Mouse (Mus musculus) NIH3T3 (cell line): ENCODE data around the gene Tom1l2.
A peak's percentile ranks its signal among the peaks of the same experiment; 100 is the strongest.

Experiments
- DNase-seq: peaks from one replicate; pipeline ENCODE4 v3.0.0-alpha.2; 2012; ENCODE audit warnings: low read depth

Gene Tom1l2

DNA sequence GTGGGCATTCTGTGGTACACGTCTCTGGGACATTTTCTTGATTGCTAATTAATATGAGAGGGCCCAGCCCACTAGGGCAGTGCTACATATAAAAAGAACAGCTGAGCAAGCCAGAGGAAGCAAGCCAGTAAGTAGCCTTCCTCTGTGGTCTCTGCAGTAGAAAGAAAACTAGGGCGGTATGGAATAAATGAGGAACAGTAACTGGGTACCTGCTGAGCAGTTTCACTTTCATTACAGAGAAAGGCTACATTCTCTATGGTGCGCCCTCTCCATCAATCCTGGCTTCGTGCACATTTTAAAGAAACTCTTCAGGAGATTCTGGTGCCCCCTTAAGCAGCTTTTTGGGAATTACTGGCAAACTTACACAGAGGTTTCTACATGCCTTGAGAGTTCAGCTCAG lies 47.1 kb downstream of the Tom1l2 start:
- DNase-seq, result no peak

DNA sequence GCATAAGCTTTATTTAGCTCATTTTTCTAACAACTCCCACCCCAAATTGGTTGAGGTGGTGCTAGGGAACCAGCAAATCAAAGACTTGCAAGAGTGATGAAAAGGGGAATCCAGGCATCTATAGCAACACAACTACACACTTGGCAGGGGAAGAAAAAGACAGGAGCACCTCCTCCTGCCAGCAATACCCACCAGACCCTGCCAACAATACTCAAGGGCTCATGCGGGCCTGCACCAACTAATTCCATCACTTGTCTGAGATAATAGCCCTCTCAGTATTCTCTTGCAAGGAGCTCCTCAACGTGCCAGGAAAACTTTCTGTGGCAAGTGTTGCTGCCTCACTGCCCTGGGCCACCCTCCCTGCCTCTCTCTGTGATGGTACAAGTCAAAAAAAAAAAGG lies 49.2 kb downstream of the Tom1l2 start:
- DNase-seq, result no peak

DNA sequence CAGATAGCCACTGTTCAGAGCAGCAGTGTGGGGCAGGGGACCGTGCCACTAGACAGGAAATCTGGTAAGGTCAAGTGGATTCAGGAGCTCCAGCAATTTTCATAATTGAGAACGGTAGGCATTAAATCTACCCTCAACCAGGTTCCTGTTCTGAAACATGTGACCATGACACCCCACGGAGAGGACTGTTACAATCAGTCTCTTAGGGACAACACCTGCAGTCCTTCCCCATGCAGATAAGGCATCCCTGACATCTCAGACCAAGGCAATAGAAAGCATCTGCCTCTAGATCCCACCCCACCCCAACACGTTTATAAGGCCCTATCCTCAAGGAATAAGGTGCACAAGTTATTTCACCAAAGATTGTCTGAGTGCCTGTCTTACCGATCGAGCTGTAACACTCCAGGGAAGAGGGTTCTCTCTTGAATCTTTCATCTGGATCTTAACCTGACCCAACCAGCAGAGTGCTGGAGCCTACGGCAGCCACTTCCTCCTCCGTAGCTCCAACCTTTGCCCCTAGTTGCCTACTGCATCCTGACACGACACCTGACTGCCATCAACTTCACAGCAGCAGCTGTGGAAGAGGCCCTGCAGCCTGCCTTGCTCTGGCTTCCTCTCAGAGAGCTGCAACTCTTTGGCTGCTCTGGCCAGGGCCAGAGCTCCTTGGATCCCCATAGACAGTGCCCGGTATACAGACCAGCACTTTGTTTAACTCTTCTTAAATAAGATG lies 50.2 kb downstream of the Tom1l2 start:
- DNase-seq, result no peak

DNA sequence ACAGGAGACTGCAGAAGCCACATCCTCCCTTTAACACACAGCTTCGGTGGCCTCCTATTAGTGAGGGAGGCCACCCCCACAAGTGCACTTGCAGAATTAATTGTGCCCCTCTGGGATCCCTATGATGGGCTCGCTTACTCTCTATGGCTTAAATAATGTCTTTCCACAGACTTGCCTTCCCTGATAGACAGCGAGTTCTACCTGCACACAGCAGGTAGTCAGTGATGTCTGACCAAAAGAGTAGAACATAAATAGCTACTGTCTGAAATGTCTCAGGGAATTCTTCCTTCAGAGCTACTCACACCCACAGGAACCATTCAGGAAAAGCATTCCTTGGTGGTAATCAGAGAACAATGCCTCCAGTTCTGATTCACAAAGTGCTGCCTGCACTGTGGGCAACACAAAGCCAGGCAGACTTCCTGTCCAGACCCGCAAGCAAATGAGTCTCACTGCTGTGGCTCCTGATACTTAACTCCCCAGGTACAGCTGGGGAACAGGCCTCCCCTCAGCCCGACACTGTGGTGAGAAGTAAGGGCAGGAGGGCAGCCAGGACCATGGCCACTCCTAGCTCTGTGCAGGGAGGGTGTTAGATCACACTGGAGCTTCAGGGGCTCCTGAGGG lies 51.0 kb downstream of the Tom1l2 start:
- DNase-seq, result no peak

DNA sequence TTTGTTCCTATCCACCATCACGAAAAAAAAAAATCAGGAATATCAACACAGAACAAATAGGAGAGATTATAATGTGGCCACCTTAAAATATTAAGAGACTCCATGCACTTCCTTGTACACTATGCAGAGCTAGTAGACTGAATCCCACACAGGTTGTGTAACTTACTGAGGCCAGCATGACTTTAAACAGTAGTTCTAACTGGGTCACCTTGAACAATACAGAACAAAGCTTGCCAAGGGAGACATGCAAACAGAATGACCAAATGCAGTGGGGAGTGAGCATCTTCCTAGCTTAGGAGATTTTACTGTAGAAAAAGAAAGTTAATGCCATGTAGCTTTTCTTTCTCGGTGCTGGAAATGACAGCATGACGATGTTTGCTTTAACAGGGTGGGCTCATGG lies 52.4 kb downstream of the Tom1l2 start:
- DNase-seq, result no peak

DNA sequence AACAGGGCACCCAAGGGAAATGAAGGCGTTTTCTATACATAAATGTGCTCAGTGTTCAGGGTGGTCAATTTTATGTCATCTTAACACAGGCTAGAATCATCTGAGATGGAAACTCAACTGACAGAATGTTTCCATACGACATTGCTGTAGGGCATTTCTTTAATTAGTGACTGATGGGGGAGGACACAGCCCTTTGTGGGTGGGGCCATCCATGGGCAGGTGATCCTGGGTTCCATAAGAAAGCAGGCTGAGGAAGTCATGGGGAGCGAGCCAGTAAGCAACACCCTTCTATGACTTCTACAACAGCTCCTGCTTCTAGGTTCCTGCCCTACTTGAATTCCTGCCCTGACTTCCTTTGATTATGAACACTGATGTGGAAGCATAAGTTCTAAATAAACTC lies 54.9 kb downstream of the Tom1l2 start:
- no peak for DNase-seq

DNA sequence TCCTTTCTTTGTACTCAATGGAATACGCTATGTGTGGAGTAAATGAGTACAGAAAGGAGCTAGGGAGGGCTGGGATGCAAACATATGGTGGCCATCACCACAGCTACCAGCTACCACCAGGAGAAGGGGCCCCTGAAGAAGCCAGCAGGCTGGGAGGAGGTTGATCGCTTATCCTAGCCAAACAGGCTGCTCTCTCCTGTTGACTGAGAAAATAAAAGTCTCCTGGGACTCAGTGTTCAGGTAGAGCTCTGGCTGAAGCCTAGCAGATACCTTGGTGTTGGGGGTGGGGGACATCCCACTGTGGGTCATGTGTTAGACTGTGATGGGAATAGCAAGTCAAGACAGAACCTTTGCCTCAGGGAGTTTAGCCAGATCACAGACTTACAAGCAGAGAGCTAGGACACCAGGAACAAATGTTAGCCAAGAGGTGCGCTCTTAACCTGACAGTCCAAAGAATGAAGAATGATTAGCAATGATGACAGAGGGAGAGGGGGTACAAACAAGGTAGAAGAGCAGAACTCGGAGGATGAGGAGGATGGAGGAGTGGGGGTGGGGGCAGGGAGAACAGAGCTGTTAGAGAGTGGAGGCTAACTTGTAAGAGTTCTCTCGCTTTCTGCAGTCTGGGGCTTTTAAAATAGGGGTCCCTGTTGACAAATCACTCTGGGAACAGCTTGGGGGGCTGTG lies 57.9 kb downstream of the Tom1l2 start:
- no peak for DNase-seq

DNA sequence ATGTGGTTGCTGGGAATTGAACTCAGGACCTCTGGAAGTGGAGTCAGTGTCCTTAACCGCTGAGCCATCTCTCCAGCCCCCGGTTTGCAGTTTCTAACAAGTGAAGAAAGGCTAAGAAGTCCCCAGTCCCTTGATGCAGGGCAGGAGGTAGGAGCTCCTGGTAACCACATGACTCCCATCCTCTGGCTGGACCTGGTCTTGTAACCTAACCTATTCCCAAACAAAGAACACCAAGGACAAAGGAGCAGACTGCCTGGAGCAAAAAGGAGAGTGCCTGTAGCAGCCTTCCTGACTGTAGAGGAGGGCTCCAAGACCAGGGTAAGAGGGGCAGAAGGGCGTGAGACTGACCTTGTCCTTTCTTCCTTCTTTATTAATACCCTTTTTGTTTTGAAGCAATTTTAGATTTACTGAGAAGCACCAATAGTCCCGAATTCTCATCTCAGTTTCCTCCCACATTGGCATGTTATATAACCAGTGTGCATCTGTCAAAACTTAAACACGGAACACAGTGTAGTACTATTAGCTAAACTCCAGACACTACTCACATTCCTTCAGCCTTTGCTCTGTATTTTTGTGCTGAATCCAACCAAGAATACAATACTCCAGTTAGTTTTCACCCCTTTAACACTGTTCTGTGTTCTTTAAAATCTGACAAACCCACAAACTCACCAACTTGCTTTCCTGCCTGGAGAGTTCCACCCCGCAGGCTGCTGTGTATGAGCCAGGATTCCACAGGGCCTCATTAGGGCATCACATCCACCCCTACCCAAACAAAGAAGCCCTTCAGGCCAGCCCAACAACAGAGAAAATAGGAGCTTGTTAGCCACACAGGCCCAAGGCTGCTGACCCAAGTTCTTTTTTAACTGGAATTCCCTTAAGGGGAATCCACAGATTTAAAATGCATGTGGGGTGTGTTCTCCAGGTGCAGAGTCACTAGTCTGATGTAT lies 58.7 kb downstream of the Tom1l2 start:
- DNase-seq, result no peak

DNA sequence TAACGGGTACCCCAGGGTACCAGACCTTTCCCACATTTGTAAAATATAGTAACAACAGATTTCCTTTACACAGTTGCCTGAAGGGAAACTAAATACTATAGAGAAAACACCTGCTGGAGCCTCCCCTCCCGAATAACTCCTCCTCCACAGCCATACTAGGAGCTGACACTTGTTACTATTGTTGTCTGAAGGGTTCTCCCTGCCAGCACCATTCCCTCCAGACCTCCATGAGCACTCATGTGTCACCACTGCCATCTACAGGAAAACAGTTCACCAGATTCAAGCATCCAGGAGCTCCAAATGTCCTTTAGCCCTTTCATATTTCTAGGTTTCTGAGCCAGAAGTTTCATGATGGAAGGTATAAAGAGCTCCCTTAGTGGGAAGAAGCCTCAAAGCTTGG lies 60.0 kb downstream of the Tom1l2 start:
- peak; percentile 72 for DNase-seq

DNA sequence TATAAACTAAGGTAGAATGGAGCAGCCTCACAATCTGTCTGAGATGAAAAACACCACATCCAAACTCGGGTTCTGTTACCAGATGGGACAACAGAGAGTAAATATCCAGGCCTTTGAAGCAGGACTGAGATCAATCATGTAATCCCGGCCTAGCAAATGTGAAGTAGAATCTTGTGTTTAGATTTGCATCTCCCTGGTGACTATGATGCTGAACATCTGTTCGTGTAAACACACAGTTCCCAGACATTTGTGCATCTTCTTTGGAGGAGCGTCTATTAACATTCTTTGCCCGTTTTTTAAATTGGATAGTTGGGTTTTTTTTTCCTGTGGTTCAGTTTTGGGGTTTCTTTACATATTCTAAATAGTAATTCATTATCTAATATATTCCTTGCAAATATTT lies 63.7 kb downstream of the Tom1l2 start:
- DNase-seq, result no peak

DNA sequence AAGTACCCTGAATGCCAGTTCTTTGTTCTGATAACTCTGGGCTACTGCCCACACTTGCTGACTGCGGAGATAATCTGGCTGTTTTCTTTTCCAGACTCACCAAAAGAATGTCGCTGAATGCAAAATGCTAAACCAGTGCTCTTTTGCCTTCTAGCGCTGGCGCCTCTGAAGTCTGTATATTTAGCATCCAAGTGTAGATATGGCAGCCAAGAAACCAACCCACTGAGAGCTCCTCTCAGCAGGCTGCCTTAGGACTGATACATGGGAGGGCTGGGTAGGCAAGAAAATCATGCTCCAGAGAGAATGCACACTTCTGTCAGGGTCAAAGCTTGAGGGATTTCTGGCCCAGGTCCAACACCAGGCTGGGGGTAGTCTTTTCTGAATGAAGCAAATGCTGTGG lies 66.4 kb downstream of the Tom1l2 start:
- DNase-seq, result no peak

DNA sequence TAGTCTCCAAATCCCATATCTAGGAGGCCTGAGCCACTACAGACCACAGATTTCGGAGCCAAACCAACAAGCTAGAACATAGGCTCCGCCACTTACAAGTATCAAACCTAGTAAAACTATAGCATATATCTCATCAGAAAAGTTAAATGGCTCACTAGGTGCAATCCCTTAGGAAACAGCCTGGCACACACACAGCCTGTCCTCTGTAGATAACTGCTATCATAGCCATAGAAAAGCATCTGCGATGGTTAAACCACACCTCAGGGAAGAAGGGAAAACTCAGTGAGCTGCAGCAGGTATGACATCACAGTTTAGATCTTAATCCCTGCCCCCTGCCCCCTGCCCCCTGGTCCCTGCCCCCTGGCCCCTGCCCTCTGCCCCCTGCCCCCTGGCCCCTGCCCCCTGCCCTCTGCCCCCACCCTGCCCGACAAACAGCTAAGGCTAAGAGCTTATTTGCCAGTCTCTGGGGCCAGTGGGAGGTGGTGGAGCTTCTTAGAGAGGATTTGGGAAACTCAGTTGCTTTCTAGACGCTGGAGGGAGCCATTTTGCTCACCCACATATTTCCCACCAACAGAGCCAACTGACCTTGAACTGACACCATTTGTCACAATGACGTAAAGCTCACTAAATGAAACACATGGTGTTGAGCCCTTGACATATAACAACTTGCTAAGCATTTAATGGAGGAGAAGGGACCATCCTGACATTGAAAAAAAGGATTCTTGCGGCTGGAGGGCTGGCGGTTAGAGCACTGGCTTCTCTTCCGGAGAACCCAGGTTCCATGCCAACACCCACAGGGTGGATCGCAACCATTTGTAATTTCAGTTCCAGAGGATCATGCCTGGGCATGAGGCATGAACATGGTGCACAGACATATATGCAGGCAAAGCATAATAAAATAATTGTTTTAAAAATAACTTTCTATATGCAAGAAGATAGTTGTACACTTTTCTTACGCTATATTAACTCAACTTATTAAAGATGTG lies 72.0 kb downstream of the Tom1l2 start:
- DNase-seq, result no peak

DNA sequence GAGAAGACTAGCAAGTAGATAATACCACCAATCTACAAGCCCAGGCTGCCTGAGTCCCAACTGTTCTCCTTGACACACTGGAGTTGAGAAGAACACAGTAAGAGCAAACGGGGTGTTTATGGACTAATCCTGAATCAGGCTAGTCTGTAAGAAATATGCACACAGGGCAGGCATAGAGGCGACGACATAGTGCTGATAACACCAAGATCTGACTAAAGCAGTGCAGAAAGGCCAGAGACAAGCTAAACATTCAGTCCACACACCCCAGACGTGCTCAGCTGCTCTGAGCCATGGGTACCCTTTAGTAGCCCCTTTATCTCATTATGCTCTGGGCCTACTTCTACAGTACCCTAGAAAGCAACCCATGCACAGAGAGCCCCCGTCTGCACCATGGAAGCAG lies 73.2 kb downstream of the Tom1l2 start:
- no peak for DNase-seq

DNA sequence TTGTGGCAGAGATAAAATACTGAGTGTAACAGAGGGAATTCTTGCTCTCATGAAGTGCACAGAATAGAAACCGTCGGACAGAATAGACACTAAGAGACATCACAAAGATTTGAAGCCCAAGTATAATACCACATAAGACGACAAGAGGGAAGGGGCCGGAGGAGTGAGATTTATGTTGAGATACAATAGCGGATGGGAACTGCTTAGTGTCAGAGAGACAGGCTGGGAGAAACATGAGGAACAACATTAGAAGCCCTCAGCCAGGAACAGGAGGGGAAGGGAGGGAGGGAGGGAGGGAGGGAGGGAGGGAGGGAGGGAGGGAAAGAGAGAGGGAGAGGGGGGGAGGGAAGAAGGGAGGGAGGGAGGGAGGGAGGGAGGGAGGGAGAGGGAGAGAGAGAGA lies 74.9 kb downstream of the Tom1l2 start:
- DNase-seq, result no peak

DNA sequence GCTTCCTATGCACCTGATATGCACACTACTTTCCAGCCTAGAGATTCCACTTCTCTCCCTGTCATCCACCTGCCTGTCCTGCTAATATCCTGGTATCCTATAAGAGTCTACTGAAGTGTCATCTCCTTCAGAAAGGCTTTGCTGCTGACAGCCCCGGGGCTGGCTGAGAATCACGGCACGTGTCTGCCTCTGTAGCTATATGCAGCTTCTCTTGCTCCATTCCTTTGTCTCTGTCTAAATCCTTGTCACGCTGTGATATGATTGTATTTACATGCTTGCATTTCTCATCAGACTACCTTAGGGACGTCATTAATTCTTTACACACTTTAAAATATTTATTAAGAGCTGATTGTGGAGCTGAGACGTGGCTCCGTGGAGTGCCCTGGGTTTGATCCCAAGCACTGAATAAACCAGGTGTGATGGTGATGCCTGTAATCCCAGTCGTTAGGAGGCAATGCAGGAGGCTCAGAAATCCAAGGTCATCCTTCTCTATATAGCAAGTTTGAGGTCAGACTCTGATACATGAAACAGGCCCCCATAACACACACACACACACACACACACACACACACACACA lies 75.5 kb downstream of the Tom1l2 start:
- no peak for DNase-seq

DNA sequence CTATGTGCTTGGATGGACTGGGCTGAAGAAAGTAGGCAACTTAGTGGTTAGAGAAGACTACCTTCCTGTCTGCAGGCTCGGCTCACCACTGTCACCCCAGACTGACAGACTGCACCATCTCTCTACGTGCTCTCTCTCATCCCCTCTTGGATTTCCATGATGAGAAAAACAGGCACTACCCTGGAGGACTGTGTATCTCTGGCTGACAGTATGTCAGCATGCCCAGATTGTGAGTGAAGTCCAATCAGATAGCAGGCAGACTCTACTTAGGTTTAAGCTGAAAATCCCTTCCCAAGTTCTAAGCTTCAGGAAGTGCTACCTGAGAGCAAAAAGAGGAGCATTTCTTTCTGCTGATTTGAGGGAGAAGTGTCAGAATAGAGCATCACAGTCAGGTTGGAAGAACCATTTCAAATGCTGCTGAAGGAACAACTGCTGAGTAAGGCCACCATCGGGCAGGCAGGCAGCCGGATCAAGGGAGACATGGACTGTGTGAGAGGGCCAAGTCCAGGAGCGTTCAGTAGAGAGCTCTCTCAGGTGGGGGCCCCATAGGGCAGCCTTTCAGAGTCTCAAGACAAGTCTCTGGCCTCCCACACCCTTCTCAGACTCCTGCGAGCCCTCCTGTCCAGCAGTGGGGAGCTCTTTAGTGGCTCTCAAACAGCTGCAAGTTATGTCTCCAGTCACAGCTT lies 76.2 kb downstream of the Tom1l2 start:
- DNase-seq, result no peak

DNA sequence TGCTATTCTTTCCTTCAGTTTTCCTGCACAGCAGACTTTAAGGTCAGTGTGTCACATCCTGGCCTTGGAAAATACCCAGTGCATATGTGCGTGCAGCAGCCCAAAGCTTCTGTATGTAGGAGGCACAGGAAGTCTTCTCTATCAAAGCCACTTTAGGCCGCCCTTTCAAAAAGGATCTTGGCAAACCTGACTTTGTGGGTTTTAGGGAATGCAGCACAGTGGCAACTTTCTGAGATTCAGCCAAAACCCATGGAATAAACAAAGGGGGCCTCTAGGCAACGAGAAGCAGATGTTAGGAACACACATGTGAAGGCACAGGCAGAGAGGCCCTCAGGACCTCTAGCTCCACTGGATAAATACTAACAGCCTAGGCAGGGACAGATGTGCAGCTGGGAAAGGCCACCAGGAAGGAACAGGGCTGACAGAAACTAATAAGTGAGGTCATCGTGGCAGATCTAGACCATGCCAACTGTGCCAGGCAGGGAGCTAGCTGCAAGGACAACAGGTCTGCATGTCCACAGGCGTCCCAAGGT lies 79.4 kb downstream of the Tom1l2 start:
- DNase-seq, result peak; percentile 85

DNA sequence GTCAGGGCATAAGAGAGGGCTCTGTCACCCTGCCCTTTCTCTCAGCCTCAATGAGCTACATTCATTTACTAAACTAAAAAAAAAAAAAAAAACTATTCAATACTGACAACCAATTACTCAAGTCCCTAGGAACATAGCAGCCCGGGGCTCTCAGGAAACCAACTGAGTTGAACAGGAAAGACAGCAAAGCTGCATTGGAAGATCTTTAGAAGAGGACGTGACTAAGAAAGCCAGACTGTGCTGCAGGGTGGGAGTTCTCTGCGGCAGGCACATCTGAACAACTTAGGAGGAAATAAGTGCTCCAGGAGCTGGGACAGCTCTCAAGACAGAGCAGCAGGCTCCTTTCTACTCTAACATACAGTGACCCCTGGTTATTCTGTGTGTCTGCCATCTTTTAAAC lies 84.1 kb downstream of the Tom1l2 start:
- no peak for DNase-seq

DNA sequence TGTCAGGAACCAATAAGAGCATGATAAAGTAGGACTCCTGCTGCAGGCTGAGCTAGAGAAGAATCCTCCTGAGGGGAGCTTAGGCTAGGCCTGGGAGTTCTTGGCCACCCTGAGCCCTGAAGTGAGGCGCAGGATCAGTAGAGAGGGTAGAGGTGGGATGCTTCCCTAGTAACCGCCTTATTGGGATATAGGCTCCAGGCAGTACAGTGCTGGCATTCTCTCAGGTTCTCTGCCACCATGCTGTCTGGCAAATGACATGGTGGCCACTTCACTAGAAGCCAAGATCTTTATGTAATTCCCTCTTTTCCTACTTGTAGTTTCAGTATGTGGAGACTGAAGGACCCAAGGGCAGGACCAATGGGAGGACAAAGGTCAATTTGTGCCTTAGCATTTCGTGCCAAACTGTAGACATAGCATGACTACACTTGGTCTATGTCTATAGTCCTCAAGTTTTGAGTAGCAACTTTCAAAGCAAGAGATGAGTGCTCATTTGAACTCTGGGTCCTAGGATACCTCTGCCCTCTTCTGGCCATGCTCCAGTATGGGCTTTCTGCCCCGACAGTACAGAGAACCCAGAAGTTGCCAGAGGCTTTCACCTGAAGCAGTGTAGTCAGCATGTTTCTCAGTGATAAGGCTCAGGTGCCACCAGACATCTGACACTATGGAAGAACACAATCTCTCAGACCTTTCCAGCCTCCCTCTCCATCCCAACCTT lies 87.3 kb downstream of the Tom1l2 start:
- DNase-seq, result no peak
